Mouse (Mus musculus) cerebellum, adult 9-11 months (tissue): Measurements from ENCODE around the gene Smyd3.
A peak's percentile ranks its signal among the peaks of the same experiment; 100 is the strongest.

Experiments
- DNase-seq: peaks from one replicate; pipeline ENCODE4 v3.0.0; 2022

The Smyd3 gene

GRCm38 (mm10) chr1:179516941-179517712, 714 bp downstream of the Smyd3 start:
- peak; percentile 26 for DNase-seq

- no peak for DNase-seq
These were observed 5.9 kb downstream of the Smyd3 start for GRCm38 (mm10) chr1:179511895-179512294.

- DNase-seq = no peak
These were observed 7.1 kb downstream of the Smyd3 start for GRCm38 (mm10) chr1:179510546-179511340.

- peak; percentile 36 for DNase-seq
These were observed 11.1 kb downstream of the Smyd3 start for GRCm38 (mm10) chr1:179506530-179507315.

- no peak for DNase-seq
These were observed 15.3 kb downstream of the Smyd3 start for GRCm38 (mm10) chr1:179502565-179502964.

GRCm38 (mm10) chr1:179499257-179499656, 18.6 kb downstream of the Smyd3 start:
- no peak for DNase-seq

- DNase-seq = no peak
These were observed 24.9 kb downstream of the Smyd3 start for GRCm38 (mm10) chr1:179492908-179493307.

- DNase-seq = no peak
These were observed 29.3 kb downstream of the Smyd3 start for GRCm38 (mm10) chr1:179488520-179488919.

GRCm38 (mm10) chr1:179487990-179488389, 29.9 kb downstream of the Smyd3 start:
- no peak for DNase-seq

- no peak for DNase-seq
These were observed 30.6 kb downstream of the Smyd3 start for GRCm38 (mm10) chr1:179487238-179487637.

- no peak for DNase-seq
These were observed 31.9 kb downstream of the Smyd3 start for GRCm38 (mm10) chr1:179485784-179486540.

GRCm38 (mm10) chr1:179480862-179481261, 37.0 kb downstream of the Smyd3 start:
- DNase-seq = no peak

- DNase-seq = peak; percentile 39
These were observed 40.5 kb downstream of the Smyd3 start for GRCm38 (mm10) chr1:179477157-179477902.

GRCm38 (mm10) chr1:179476461-179477156, 41.2 kb downstream of the Smyd3 start:
- DNase-seq = no peak

GRCm38 (mm10) chr1:179474776-179475175, 43.1 kb downstream of the Smyd3 start:
- no peak for DNase-seq

- no peak for DNase-seq
These were observed 43.8 kb downstream of the Smyd3 start for GRCm38 (mm10) chr1:179473920-179474643.

- no peak for DNase-seq
These were observed 49.9 kb downstream of the Smyd3 start for GRCm38 (mm10) chr1:179467970-179468369.

- DNase-seq = no peak
These were observed 55.5 kb downstream of the Smyd3 start for GRCm38 (mm10) chr1:179462376-179462775.

- no peak for DNase-seq
These were observed 56.6 kb downstream of the Smyd3 start for GRCm38 (mm10) chr1:179461019-179461814.

GRCm38 (mm10) chr1:179458987-179459368, 58.9 kb downstream of the Smyd3 start:
- no peak for DNase-seq
